Mouse (Mus musculus) C2C12 (cell line): ENCODE results near the gene Fzd1. TPM values are rescaled to one million over a fixed set of nuclear protein-coding genes. Genes with fewer than 3 reads are reported as not detected.

ENCODE experiments used
- H3K27me3 ChIP-seq: one replicate; pipeline ENCODE4 v1.6.1; 2011; ENCODE audit not compliant: control insufficient read depth, insufficient read depth, insufficient read length
- H3K36me3 ChIP-seq: one replicate; pipeline ENCODE4 v1.6.1; 2011; ENCODE audit not compliant: control insufficient read depth, insufficient read depth
- H3K4me3 ChIP-seq: one replicate; pipeline ENCODE4 v1.5.1; 2011; ENCODE audit warnings: mild to moderate bottlenecking, control low read depth; ENCODE audit not compliant: poor library complexity, insufficient read depth, severe bottlenecking
- H3K79me2 ChIP-seq: one replicate; pipeline ENCODE4 v1.6.1; 2011; ENCODE audit not compliant: control insufficient read depth, insufficient read depth
- H3K79me3 ChIP-seq: one replicate; pipeline ENCODE4 v1.6.1; 2011; ENCODE audit warnings: low read depth, control low read depth
- H3ac ChIP-seq: one replicate; pipeline ENCODE3; 2011; ENCODE audit warnings: low read depth; ENCODE audit not compliant: control insufficient read depth, insufficient read length
- CEBPB ChIP-seq: IDR thresholded peaks from one replicate; pipeline ENCODE4 v1.6.1; 2011; ENCODE audit warnings: low read depth, mild to moderate bottlenecking, control low read depth, moderate library complexity
- CTCF ChIP-seq: IDR thresholded peaks from one replicate; pipeline ENCODE4 v1.5.1; 2011; ENCODE audit not compliant: control insufficient read depth, insufficient read depth, insufficient read length
- FOSL1 ChIP-seq: IDR thresholded peaks from one replicate; pipeline ENCODE4 v1.8.0; 2011; ENCODE audit warnings: mild to moderate bottlenecking, low read length; ENCODE audit not compliant: poor library complexity, insufficient read depth, severe bottlenecking
- MAX ChIP-seq: IDR thresholded peaks from one replicate; pipeline ENCODE4 v1.6.1; 2011; ENCODE audit warnings: mild to moderate bottlenecking, control low read depth
- MYOD1 ChIP-seq: IDR thresholded peaks from one replicate; pipeline ENCODE4 v1.6.1; 2011; ENCODE audit warnings: low read depth; ENCODE audit not compliant: control insufficient read depth, insufficient read length
- MYOG ChIP-seq: IDR thresholded peaks from one replicate; pipeline ENCODE4 v1.6.1; 2011; ENCODE audit not compliant: control insufficient read depth, insufficient read length; ENCODE audit errors: extremely low read depth
- USF1 ChIP-seq: IDR thresholded peaks from one replicate; pipeline ENCODE4 v1.6.1; 2011; ENCODE audit warnings: low read depth, mild to moderate bottlenecking, control low read depth, moderate library complexity
- polyA plus RNA-seq: library from polyadenylated mRNA; unstranded; fragments of >200 nt; fragmentation: generic; extraction: Trizol; gene quantifications from one replicate; pipeline ENCODE4 v1.2.1, GENCODE M21; 2012; ENCODE audit warnings: missing spikeins

The Fzd1 gene
- polyA plus RNA-seq, 1 experiment, result 15.6 TPM

GRCm38 (mm10) chr5:4756871-4757711 is 744 bp downstream of the Fzd1 start:
- Histone ChIP-seq H3K79me3 (peaks cover 7% of the 10 kb centered on the region), H3ac (peak overlapping the region; percentile 72), H3K36me3 (peaks cover 4% of the 10 kb centered on the region), H3K4me3 (peak overlapping the region; percentile 42), H3K27me3 (no peaks in the 10 kb centered on the region), H3K79me2 (peaks cover 12% of the 10 kb centered on the region)
- TF ChIP-seq FOSL1 (no peak), MYOG (no peak), USF1 (no peak), MAX (no peak)

GRCm38 (mm10) chr5:4756001-4756681 is 1.7 kb downstream of the Fzd1 start:
- Histone ChIP-seq H3K79me2 (peaks cover 12% of the 10 kb centered on the region), H3K27me3 (no peaks in the 10 kb centered on the region), H3K36me3 (peaks cover 4% of the 10 kb centered on the region), H3ac (no peak overlapping the region), H3K4me3 (no peak overlapping the region), H3K79me3 (peaks cover 7% of the 10 kb centered on the region)
- TF ChIP-seq USF1 (no peak), CTCF (no peak), MYOG (no peak), MYOD1 (no peak), FOSL1 (no peak), CEBPB (no peak), MAX (no peak)

GRCm38 (mm10) chr5:4755326-4755725 is 2.5 kb downstream of the Fzd1 start:
- peaks cover 12% of the 10 kb centered on the region for H3K79me2 ChIP-seq
- H3K79me3 ChIP-seq, result peaks cover 7% of the 10 kb centered on the region
- no peaks in the 10 kb centered on the region for H3K27me3 ChIP-seq
- H3K4me3 ChIP-seq, result no peak overlapping the region
- TF ChIP-seq CTCF, result no peak
- no peak for TF ChIP-seq CEBPB
- TF ChIP-seq MYOG, result no peak
- TF ChIP-seq FOSL1, result no peak
- no peak for TF ChIP-seq USF1
- TF ChIP-seq MYOD1, result no peak
- no peak for TF ChIP-seq MAX
- H3K36me3 ChIP-seq, result peaks cover 4% of the 10 kb centered on the region
- no peak overlapping the region for H3ac ChIP-seq

- Histone ChIP-seq H3K27me3 (no peaks in the 10 kb centered on the region), H3K79me2 (peaks cover 12% of the 10 kb centered on the region), H3K36me3 (peaks cover 4% of the 10 kb centered on the region), H3K4me3 (no peak overlapping the region), H3K79me3 (peaks cover 7% of the 10 kb centered on the region), H3ac (no peak overlapping the region)
- TF ChIP-seq MYOG (no peak), CEBPB (no peak), CTCF (no peak), USF1 (no peak), FOSL1 (no peak), MAX (no peak), MYOD1 (no peak)
Measured at GRCm38 (mm10) chr5:4754701-4755281, 3.0 kb downstream of the Fzd1 start.

- no peak for TF ChIP-seq MYOD1
- no peak for TF ChIP-seq CEBPB
- no peak for TF ChIP-seq USF1
- no peak for TF ChIP-seq MAX
- TF ChIP-seq FOSL1, result no peak
- TF ChIP-seq CTCF, result no peak
- no peak for TF ChIP-seq MYOG
- Histone ChIP-seq H3ac (no peak overlapping the region), H3K36me3 (peaks cover 4% of the 10 kb centered on the region)
Measured at GRCm38 (mm10) chr5:4753161-4753560, 4.7 kb downstream of the Fzd1 start.

GRCm38 (mm10) chr5:4742722-4743121 is 15.1 kb downstream of the Fzd1 start:
- TF ChIP-seq USF1 (no peak), MAX (no peak), CEBPB (no peak), FOSL1 (no peak)
- Histone ChIP-seq H3K36me3 (no peaks in the 10 kb centered on the region), H3ac (no peak overlapping the region)

More at GRCm38 (mm10) chr5:4753161-4753560, 4.7 kb downstream of the Fzd1 start:
- no peaks in the 10 kb centered on the region for H3K27me3 ChIP-seq
- peaks cover 7% of the 10 kb centered on the region for H3K79me3 ChIP-seq
- H3K79me2 ChIP-seq, result peaks cover 12% of the 10 kb centered on the region
- H3K4me3 ChIP-seq, result no peak overlapping the region

More at GRCm38 (mm10) chr5:4742722-4743121, 15.1 kb downstream of the Fzd1 start:
- Histone ChIP-seq H3K27me3 (no peaks in the 10 kb centered on the region), H3K4me3 (no peak overlapping the region), H3K79me3 (no peaks in the 10 kb centered on the region), H3K79me2 (no peaks in the 10 kb centered on the region)
